Comparison of ENCODE assay signal across 25 mouse cellular contexts in the genomic region with DNA sequence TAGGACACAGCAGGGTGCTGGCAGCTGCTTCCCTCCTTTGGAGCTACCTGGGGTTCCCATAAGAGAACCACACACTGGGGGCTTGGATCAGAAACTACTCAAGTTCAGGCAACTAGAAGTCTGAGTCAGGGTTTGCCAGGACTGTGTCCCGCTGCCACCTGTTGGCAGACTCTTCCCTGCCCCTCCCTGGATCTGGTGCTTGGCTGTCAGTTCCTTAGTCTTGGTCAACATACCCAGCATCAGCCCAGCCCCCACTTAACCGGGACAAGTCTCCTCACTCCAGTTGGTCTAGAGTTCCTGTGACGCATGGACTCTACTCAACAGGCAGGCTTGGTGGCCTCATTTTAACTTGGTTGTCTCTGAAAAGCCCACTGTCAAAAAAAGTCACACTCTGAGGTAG.
DNase-seq lines count a peak whose midpoint lies in the region; ATAC-seq and TF ChIP-seq lines count a peak whose summit lies in the region.
"Had no signal": no experiment of that assay in that cellular context is flagged by ENCODE, and none has a peak within 500 bp of the region (broad histone marks: within the 10 kb centered on the region; RNA-seq: fewer than 3 reads in every experiment).

No protein-coding gene starts in this region.

- no peak overlapping the region for H3K4me2 ChIP-seq in intestine, postnatal 0 days (replicated peaks; ENCODE audit: low read depth)
- H3K4me2 ChIP-seq in intestine, embryonic 15.5 days (replicated peaks) = no peak overlapping the region
- no peak overlapping the region for H3K4me2 ChIP-seq in liver, embryonic 12.5 days
- H3K4me2 ChIP-seq: forebrain, embryonic 13.5 days; heart, embryonic 15.5 days; midbrain, embryonic 11.5 days had no signal

- no peaks in the 10 kb centered on the region for H3K79me2 ChIP-seq in liver, adult 2 months (ENCODE audit: control insufficient read depth, insufficient read depth, low read length)

- no peak overlapping the region for H3K9ac ChIP-seq in intestine, postnatal 0 days (ENCODE audit: low read depth, low read length)
- no peak overlapping the region for H3K9ac ChIP-seq in intestine, embryonic 15.5 days
- H3K9ac ChIP-seq in liver, adult 2 months (ENCODE audit: low read depth, low read length) = no peak overlapping the region
- H3K9ac ChIP-seq in liver, embryonic 12.5 days = no peak overlapping the region
- H3K9ac ChIP-seq: forebrain, embryonic 13.5 days; heart, embryonic 15.5 days had no signal

- TF ChIP-seq CTCF in intestine, postnatal 0 days (IDR thresholded peaks at IDR 0.05; ENCODE audit: low read depth) = peak; percentile 38
- TF ChIP-seq CTCF in liver, adult 2 months (IDR thresholded peaks at IDR 0.05; ENCODE audit: low read depth, low read length) = no peak

- H3K27ac ChIP-seq in intestine, postnatal 0 days (ENCODE audit: low read depth, low read length) = no peak overlapping the region
- H3K27ac ChIP-seq in intestine, embryonic 15.5 days = no peak overlapping the region
- no peak overlapping the region for H3K27ac ChIP-seq in liver, adult 2 months (replicated peaks; ENCODE audit: insufficient read depth, low read depth, low read length)
- H3K27ac ChIP-seq in liver, embryonic 12.5 days = no peak overlapping the region
- H3K27ac ChIP-seq: forebrain, embryonic 13.5 days; heart, embryonic 10.5 days; heart, embryonic 15.5 days had no signal

- peak; percentile 26 for DNase-seq in adrenal gland, postnatal 10 days
- no peak for DNase-seq in adrenal gland, adult 2 months
- peak; percentile 58 for DNase-seq in liver, adult 2 months (ENCODE audit: extremely low read depth, low read depth, low spot score)
- DNase-seq in adipocyte (ENCODE audit: low spot score) = peak; percentile 12
- no peak for DNase-seq in embryo, embryonic 10 days (ENCODE audit: low spot score)
- DNase-seq: cerebellum, adult 2 months; cerebellum, postnatal 25 days; heart, adult 11 months; kidney, postnatal 14 days; liver; lung, postnatal 14 days; right cerebral cortex, postnatal 25 days; spleen, adult 18-20 months; thymus, postnatal 36 days had no signal

- no peak overlapping the region for H3K4me3 ChIP-seq in intestine, postnatal 0 days (ENCODE audit: low read depth, low read length)
- H3K4me3 ChIP-seq in intestine, embryonic 15.5 days (replicated peaks) = no peak overlapping the region
- H3K4me3 ChIP-seq in liver, adult 2 months (ENCODE audit: insufficient read depth, low read depth, low read length) = no peak overlapping the region
- H3K4me3 ChIP-seq in liver, embryonic 12.5 days = no peak overlapping the region
- H3K4me3 ChIP-seq: forebrain, embryonic 13.5 days; heart, embryonic 10.5 days; heart, embryonic 15.5 days had no signal

- no peaks in the 10 kb centered on the region for H3K9me3 ChIP-seq in intestine, postnatal 0 days (ENCODE audit: control insufficient read depth)
- no peaks in the 10 kb centered on the region for H3K9me3 ChIP-seq in intestine, embryonic 15.5 days
- no peaks in the 10 kb centered on the region for H3K9me3 ChIP-seq in liver, embryonic 12.5 days (replicated peaks)
- H3K9me3 ChIP-seq: forebrain, embryonic 13.5 days; heart, embryonic 10.5 days; heart, embryonic 15.5 days had no signal

- TF ChIP-seq POLR2A in liver, adult 2 months (IDR thresholded peaks at IDR 0.05; ENCODE audit: extremely low read depth, insufficient read depth, low read length) = no peak

- no peaks in the 10 kb centered on the region for H3K4me1 ChIP-seq in intestine, postnatal 0 days (replicated peaks; ENCODE audit: control insufficient read depth, insufficient read depth, low read length)
- no peaks in the 10 kb centered on the region for H3K4me1 ChIP-seq in intestine, embryonic 15.5 days (replicated peaks)
- H3K4me1 ChIP-seq in liver, adult 2 months (ENCODE audit: control insufficient read depth, insufficient read depth, low read length) = peaks cover 2% of the 10 kb centered on the region; the same call in 1 of the 2 replicates
- H3K4me1 ChIP-seq in liver, embryonic 12.5 days = no peaks in the 10 kb centered on the region
- H3K4me1 ChIP-seq: forebrain, embryonic 13.5 days; heart, embryonic 15.5 days had no signal

- no peaks in the 10 kb centered on the region for H3K27me3 ChIP-seq in intestine, postnatal 0 days (replicated peaks; ENCODE audit: control insufficient read depth, insufficient read depth, low read length)
- H3K27me3 ChIP-seq in intestine, embryonic 15.5 days (replicated peaks) = no peaks in the 10 kb centered on the region
- H3K27me3 ChIP-seq in liver, adult 2 months (ENCODE audit: control insufficient read depth, insufficient read depth, low read length) = no peaks in the 10 kb centered on the region
- H3K27me3 ChIP-seq in liver, embryonic 12.5 days (replicated peaks) = no peaks in the 10 kb centered on the region
- H3K27me3 ChIP-seq: CH12.LX; forebrain, embryonic 13.5 days; heart, embryonic 15.5 days had no signal

- 75% methylated on average over 3 of the region's 3 CpGs for WGBS in intestine, postnatal 0 days
- 76% methylated on average over 3 of the region's 3 CpGs for WGBS in intestine, embryonic 15.5 days
- WGBS in liver, adult 2 months = 40% methylated on average over 3 of the region's 3 CpGs
- 55% methylated on average over 3 of the region's 3 CpGs for WGBS in liver, embryonic 12.5 days (ENCODE audit: insufficient replicate concordance)

- peaks cover 8% of the 10 kb centered on the region; the same call in 1 of the 2 replicates for H3K36me3 ChIP-seq in intestine, postnatal 0 days (ENCODE audit: control insufficient read depth, insufficient read depth)
- peaks cover 2% of the 10 kb centered on the region for H3K36me3 ChIP-seq in intestine, embryonic 15.5 days
- peaks cover 5% of the 10 kb centered on the region; the same call in 1 of the 2 replicates for H3K36me3 ChIP-seq in liver, adult 2 months (ENCODE audit: control insufficient read depth, insufficient read depth, low read length)
- H3K36me3 ChIP-seq in liver, embryonic 12.5 days = peaks cover 3% of the 10 kb centered on the region; the same call in 1 of the 2 replicates
- H3K36me3 ChIP-seq: heart, embryonic 10.5 days; heart, embryonic 15.5 days had no signal

- ATAC-seq in intestine, postnatal 0 days = no peak
- no peak for ATAC-seq in intestine, embryonic 15.5 days
- no peak for ATAC-seq in liver, embryonic 12.5 days
- ATAC-seq: activated CD4-positive, CD25-positive, alpha-beta regulatory T cell, adult 4 months; forebrain, embryonic 13.5 days; hindbrain, embryonic 16.5 days; midbrain, embryonic 16.5 days had no signal

Comparison
In these comparisons a context has a peak if more than half of its experiments do, and no peak if none do; other contexts are left out.
1. DNase-seq: peak in adrenal gland, postnatal 10 days (single experiment), liver, adult 2 months (single experiment) and adipocyte (single experiment); none in adrenal gland, adult 2 months (single experiment) and embryo, embryonic 10 days (single experiment).